Mouse (Mus musculus) limb, embryonic 13.5 days (tissue): ENCODE data around the gene Homez. TPM values are rescaled to one million over a fixed set of nuclear protein-coding genes. Genes with fewer than 3 reads are reported as not detected.

ENCODE experiments used
- ATAC-seq: fragments of 200-750 bp; cut with Nextera tagmentation; 2 replicates; pipeline ENCODE4 v1.8.0; 2017; ENCODE audit warnings: low read depth, moderate number of reproducible peaks, moderate TSS enrichment; ENCODE audit not compliant: low FRiP score
- H3K27ac ChIP-seq: fragments of 300-500 bp; sonication (generic); 2 replicates; pipeline ENCODE4 v1.5.1; 2015; ENCODE audit warnings: inconsistent platforms, mild to moderate bottlenecking, moderate library complexity
- H3K27me3 ChIP-seq: fragments of 300-500 bp; sonication (generic); 2 replicates; pipeline ENCODE4 v1.6.1; 2015; ENCODE audit warnings: mild to moderate bottlenecking, inconsistent platforms
- H3K36me3 ChIP-seq: fragments of 300-500 bp; sonication (generic); 2 replicates; pipeline ENCODE4 v1.6.1; 2015; ENCODE audit warnings: inconsistent platforms, mild to moderate bottlenecking, moderate library complexity
- H3K4me1 ChIP-seq: fragments of 300-500 bp; sonication (generic); 2 replicates; pipeline ENCODE4 v1.6.1; 2015; ENCODE audit warnings: inconsistent platforms
- H3K4me2 ChIP-seq: fragments of 300-500 bp; sonication (generic); replicated peaks from 2 replicates; pipeline ENCODE4 v1.6.1; 2015; ENCODE audit warnings: inconsistent platforms, mild to moderate bottlenecking, moderate library complexity
- H3K4me3 ChIP-seq: fragments of 300-500 bp; sonication (generic); 2 replicates; pipeline ENCODE4 v1.5.1; 2015; ENCODE audit warnings: moderate library complexity, mild to moderate bottlenecking, inconsistent platforms
- H3K9ac ChIP-seq: fragments of 300-500 bp; sonication (generic); 2 replicates; pipeline ENCODE4 v1.6.1; 2015; ENCODE audit warnings: mild to moderate bottlenecking, inconsistent platforms
- H3K9me3 ChIP-seq: fragments of 300-500 bp; sonication (generic); 2 replicates; pipeline ENCODE4 v1.6.1; 2016; ENCODE audit warnings: inconsistent platforms
- WGBS: fragments of 180-500 bp; shearing (Covaris S2); methylation state at CpG from one replicate; pipeline ENCODE4 v1.1.7; 2015; 5-methylcytosine and 5-hydroxymethylcytosine counted together
- polyA plus RNA-seq: library from polyadenylated mRNA; unstranded; fragments of >200 nt; fragmentation: Nextera tagmentation; extraction: Ambion mirVana; gene quantifications from 2 replicates; pipeline ENCODE4 v1.2.1, GENCODE M21; 2015

Gene Homez
- polyA plus RNA-seq, 1 experiment from 2014 or later = 12.7 TPM

DNA sequence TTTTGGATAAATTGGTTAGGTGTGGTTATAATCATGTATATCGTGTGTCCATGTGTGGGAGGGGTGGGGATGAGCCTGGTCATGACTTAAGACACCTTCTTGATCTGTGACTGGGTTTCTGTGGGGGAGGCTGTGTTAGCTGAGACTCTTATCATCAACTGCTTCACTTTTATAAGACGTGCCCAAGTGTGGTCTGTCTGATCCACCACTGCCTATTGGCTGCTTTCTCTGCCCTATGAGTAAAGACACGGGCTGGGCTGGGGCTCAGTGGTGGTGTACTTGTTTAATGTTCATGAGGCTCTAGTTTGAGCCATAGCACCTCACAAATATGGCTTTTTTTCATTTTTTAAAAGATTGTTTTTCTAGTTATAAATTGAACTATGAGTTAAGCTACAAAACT is 55.0 kb downstream of the Homez start:
- no peaks in the 10 kb centered on the region for H3K9me3 ChIP-seq
- ATAC-seq = no peak
- H3K27me3 ChIP-seq = no peaks in the 10 kb centered on the region
- no peak overlapping the region for H3K4me3 ChIP-seq
- H3K4me1 ChIP-seq = no peaks in the 10 kb centered on the region
- H3K9ac ChIP-seq = no peak overlapping the region
- no peak overlapping the region for H3K27ac ChIP-seq
- no peak overlapping the region for H3K4me2 ChIP-seq
- 65% methylated on average over 3 of the region's 3 CpGs for WGBS
- no peaks in the 10 kb centered on the region for H3K36me3 ChIP-seq

DNA sequence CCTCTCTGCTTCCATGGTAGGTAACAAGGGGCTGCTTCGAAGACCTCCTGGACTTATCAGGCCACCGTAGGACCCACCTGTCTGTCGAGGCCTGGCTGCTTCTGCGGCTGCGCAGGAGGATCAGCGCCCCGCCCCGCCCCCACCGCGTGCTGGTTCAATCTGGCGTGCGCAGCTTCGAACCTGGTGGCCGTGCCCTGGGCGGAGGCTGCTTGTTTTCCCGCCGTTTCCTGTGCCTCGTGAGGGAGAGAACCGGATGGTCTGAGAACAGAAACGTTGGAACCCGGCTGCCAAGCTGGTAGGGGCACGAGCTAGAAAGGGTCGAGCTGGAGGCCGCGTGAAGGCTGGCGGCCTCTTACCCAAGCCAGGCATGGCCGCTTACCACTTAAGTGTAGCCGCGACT is 56.8 kb downstream of the Homez start, which contains the start of gene Rnf212b:
Rnf212b (plus strand) TSS at position 151 of the 400 bp plus-strand sequence.
- Histone ChIP-seq H3K27me3 (no peaks in the 10 kb centered on the region), H3K4me3 (no peak within 1 kb of the TSS), H3K4me1 (no peaks in the 10 kb centered on the region), H3K4me2 (no peak within 1 kb of the TSS), H3K9me3 (no peaks in the 10 kb centered on the region), H3K36me3 (no peaks in the 10 kb centered on the region), H3K27ac (no peak within 1 kb of the TSS), H3K9ac (no peak within 1 kb of the TSS)
- ATAC-seq = no peak
- WGBS = 89% methylated on average over 29 of the region's 29 CpGs

DNA sequence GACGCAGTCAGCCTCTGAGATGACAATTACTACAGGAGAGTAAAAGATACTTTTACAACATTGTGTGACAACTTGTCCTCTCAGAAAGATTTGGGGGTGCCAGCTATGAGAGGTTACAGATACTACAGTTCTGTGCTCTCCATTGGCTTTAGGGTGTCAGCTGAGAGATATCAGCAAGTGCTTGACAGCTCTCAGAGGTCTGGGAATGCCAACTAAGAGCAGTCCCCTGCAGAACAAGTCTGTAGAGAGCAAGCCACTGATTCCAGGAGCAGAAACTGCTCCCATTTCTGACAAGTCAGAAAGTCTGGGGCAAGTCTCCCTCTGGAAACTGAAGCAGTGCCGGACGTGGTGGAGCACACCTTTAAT is 61.1 kb downstream of the Homez start:
- Histone ChIP-seq H3K4me2 (no peak overlapping the region), H3K4me3 (no peak overlapping the region), H3K36me3 (no peaks in the 10 kb centered on the region), H3K4me1 (no peaks in the 10 kb centered on the region), H3K9ac (no peak overlapping the region), H3K27me3 (peaks cover 3% of the 10 kb centered on the region; the same call in 1 of the 2 replicates), H3K9me3 (no peaks in the 10 kb centered on the region), H3K27ac (no peak overlapping the region)
- WGBS = 84% methylated on average over 3 of the region's 3 CpGs
- ATAC-seq = no peak

DNA sequence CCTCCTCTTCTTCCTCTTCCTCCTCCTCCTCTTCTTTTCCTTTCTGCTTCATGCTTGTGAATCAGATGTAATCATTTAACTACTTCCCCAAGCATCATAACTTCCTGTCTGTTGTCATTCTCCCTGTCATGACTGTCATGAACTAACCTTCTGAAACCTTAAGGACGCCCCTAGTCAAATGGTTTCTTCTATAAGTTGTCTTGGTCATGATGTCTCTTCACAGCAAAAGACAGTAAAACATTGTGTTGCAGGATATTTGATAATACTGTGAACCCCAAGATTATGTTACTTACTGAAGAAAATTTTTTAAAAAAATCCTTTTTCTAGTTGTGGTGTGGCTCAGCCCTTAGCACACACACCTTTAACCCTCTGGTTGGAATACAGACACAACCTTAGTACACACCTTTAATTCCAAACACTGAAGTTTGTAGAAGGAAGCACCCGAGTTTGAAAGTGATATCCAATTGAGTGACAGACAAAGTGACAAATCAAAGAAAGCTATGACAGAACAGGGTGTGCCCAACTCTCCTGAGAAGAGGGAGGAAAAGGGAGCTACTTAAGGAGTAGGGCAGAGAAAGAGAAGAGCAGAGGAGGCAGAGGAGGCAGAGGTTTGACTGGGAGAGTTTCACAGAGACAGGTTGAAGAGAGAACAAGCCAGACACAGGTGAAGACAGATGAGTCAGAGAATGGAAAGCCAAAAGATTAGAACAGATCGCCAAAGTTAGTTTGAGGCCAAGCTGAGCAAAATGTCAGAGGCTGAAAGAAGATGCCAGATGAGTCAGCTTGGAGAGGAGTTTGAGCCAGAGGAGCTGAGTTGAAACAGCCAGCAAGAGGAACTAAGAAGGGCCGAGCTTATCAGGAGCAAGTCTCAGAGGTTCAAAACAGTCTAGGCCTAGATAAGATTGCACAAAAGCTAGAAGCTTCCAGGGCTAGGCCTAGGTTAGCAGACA is 61.8 kb downstream of the Homez start:
- Histone ChIP-seq H3K4me2 (no peak overlapping the region), H3K36me3 (no peaks in the 10 kb centered on the region), H3K9me3 (no peaks in the 10 kb centered on the region), H3K27ac (no peak overlapping the region), H3K4me3 (no peak overlapping the region), H3K4me1 (no peaks in the 10 kb centered on the region), H3K27me3 (peaks cover 3% of the 10 kb centered on the region; the same call in 1 of the 2 replicates), H3K9ac (no peak overlapping the region)
- ATAC-seq = no peak
- WGBS = 72% methylated on average over 4 of the region's 4 CpGs

DNA sequence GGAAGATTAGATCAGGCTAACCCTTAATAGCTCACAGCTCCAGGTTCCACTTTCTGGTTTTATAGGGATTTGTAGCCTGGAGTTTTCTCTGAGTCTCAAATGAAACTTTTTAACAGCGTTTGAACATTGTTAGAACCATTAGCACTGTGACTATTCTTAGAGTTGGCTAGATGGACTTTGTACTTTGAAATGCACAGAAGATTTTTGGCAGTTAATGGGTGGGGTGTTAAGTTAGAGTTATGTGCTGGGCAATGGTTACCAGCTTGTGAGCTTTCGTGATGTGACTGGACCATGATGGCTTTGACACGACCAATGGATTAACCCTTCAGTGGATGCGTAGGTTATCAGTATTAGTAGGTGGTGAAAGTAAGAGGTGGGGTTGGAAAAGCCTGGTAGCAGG is 64.6 kb downstream of the Homez start:
- no peak overlapping the region for H3K27ac ChIP-seq
- no peaks in the 10 kb centered on the region for H3K9me3 ChIP-seq
- H3K4me1 ChIP-seq = no peaks in the 10 kb centered on the region
- ATAC-seq = no peak
- no peak overlapping the region for H3K4me3 ChIP-seq
- 75% methylated on average over 4 of the region's 4 CpGs for WGBS
- H3K27me3 ChIP-seq = peaks cover 3% of the 10 kb centered on the region; the same call in 1 of the 2 replicates
- no peak overlapping the region for H3K4me2 ChIP-seq
- no peak overlapping the region for H3K9ac ChIP-seq
- H3K36me3 ChIP-seq = no peaks in the 10 kb centered on the region

Other genes with a start within 250 kb of the Homez start
- gene Psmb11, start 249.5 kb downstream of the Homez start, polyA plus RNA-seq = 0.11 TPM in 1 of 2 replicates, not detected in the other
- gene Gm17606, start 230.0 kb downstream of the Homez start, polyA plus RNA-seq = not detected in 2 replicates
- 6.7 and 8.2 TPM in 2 replicates for gene Cdh24, start 229.6 kb downstream of the Homez start, polyA plus RNA-seq
- 96.6 and 98.0 TPM in 2 replicates for gene 1700123O20Rik, start 184.7 kb downstream of the Homez start, polyA plus RNA-seq
- gene Acin1, start 184.0 kb downstream of the Homez start, polyA plus RNA-seq = 166 and 167 TPM in 2 replicates
- 0.31 and 0.33 TPM in 2 replicates for gene Gm29776, start 172.1 kb downstream of the Homez start, polyA plus RNA-seq
- gene Cebpe, start 158.8 kb downstream of the Homez start, polyA plus RNA-seq = not detected in 2 replicates
- gene Slc7a8, start 89.0 kb downstream of the Homez start, polyA plus RNA-seq = 1.7 and 2.3 TPM in 2 replicates
- not detected in 2 replicates for gene Rnf212b, start 56.8 kb downstream of the Homez start, polyA plus RNA-seq
- gene Ppp1r3e, start 6.6 kb upstream of the Homez start, polyA plus RNA-seq = 0.60 and 1.6 TPM in 2 replicates
- gene Bcl2l2, start 12.4 kb upstream of the Homez start, polyA plus RNA-seq = 4.0 and 4.4 TPM in 2 replicates
- gene Gm20521, start 12.5 kb upstream of the Homez start, polyA plus RNA-seq = 0.13 and 0.42 TPM in 2 replicates
- gene Pabpn1, start 21.5 kb upstream of the Homez start, polyA plus RNA-seq = 139 TPM in 2 replicates
- gene Slc22a17, start 42.2 kb upstream of the Homez start, polyA plus RNA-seq = 79.1 and 86.2 TPM in 2 replicates
- gene Efs, start 55.2 kb upstream of the Homez start, polyA plus RNA-seq = 46.7 and 50.4 TPM in 2 replicates
- 0.24 and 0.27 TPM in 2 replicates for gene Il25, start 61.7 kb upstream of the Homez start, polyA plus RNA-seq
- 16.1 and 17.6 TPM in 2 replicates for gene Cmtm5, start 65.3 kb upstream of the Homez start, polyA plus RNA-seq
- 1.9 and 2.2 TPM in 2 replicates for gene Myh6, start 96.0 kb upstream of the Homez start, polyA plus RNA-seq
- not detected in 2 replicates for gene Gm17428, start 106.0 kb upstream of the Homez start, polyA plus RNA-seq
- gene Myh7, start 123.7 kb upstream of the Homez start, polyA plus RNA-seq = 23.8 and 24.9 TPM in 2 replicates
- 86.3 and 88.1 TPM in 2 replicates for gene Ngdn, start 144.5 kb upstream of the Homez start, polyA plus RNA-seq
- gene Zfhx2, start 221.4 kb upstream of the Homez start, polyA plus RNA-seq = 5.6 and 6.2 TPM in 2 replicates
- 22.9 and 24.5 TPM in 2 replicates for gene Thtpa, start 223.8 kb upstream of the Homez start, polyA plus RNA-seq
- gene Ap1g2, start 235.6 kb upstream of the Homez start, polyA plus RNA-seq = 13.1 and 13.7 TPM in 2 replicates
- gene Jph4, start 246.0 kb upstream of the Homez start, polyA plus RNA-seq = 1.9 and 2.2 TPM in 2 replicates